Mouse (Mus musculus): ENCODE measurements around the gene Nphs2.

The Nphs2 gene

DNA sequence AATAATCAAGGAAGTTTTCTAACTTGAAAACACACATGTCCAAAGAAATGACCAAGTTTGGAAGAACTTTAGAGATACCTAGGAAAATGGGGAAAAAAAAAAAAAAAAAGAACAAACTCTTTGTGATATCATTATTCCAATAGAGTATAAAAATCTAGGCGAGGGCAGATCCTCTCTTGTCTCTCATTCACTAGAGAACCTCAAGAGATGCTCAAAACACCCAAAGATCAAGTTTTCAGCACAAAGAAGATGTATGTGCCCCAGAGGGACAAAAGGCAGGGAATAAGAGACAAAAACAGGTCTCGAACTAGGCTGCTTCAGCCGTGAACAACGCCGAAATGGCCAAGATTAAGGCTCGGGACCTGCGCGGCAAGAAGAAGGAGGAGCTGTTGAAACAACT, 55.2 kb downstream of the Nphs2 start, which contains the start of gene Gm2000:
Gene Gm2000 (plus strand): TSS at position 301 of the 400 bp plus-strand sequence.
- no peak for DNase-seq (ENCODE audit: low spot score)

All from urinary bladder, postnatal 14 days (tissue).